Mouse (Mus musculus) kidney, embryonic 15.5 days (tissue): ENCODE results near the gene Pir. TPM values are rescaled to one million over a fixed set of nuclear protein-coding genes. Genes with fewer than 3 reads are reported as not detected.

Source experiments
- ATAC-seq: fragments of 200-750 bp; cut with Nextera tagmentation; replicated peaks from 2 replicates; pipeline ENCODE4 v1.8.0; 2017; ENCODE audit warnings: moderate TSS enrichment; ENCODE audit not compliant: low FRiP score
- H3K27ac ChIP-seq: fragments of 300-500 bp; sonication (generic); 2 replicates; pipeline ENCODE4 v1.5.1; 2015; ENCODE audit warnings: mild to moderate bottlenecking, inconsistent platforms
- H3K27me3 ChIP-seq: fragments of 300-500 bp; sonication (generic); 2 replicates; pipeline ENCODE4 v1.6.1; 2015; ENCODE audit warnings: inconsistent platforms
- H3K36me3 ChIP-seq: fragments of 300-500 bp; sonication (generic); 2 replicates; pipeline ENCODE4 v1.6.1; 2015; ENCODE audit warnings: inconsistent platforms
- H3K4me1 ChIP-seq: fragments of 300-500 bp; sonication (generic); 2 replicates; pipeline ENCODE4 v1.6.1; 2015; ENCODE audit warnings: inconsistent platforms
- H3K4me2 ChIP-seq: fragments of 300-500 bp; sonication (generic); 2 replicates; pipeline ENCODE4 v1.6.1; 2015; ENCODE audit warnings: moderate library complexity, mild to moderate bottlenecking, inconsistent platforms
- H3K4me3 ChIP-seq: fragments of 300-500 bp; sonication (generic); replicated peaks from 2 replicates; pipeline ENCODE4 v1.5.1; 2015; ENCODE audit warnings: mild to moderate bottlenecking, inconsistent platforms
- H3K9ac ChIP-seq: fragments of 300-500 bp; sonication (generic); 2 replicates; pipeline ENCODE4 v1.6.1; 2015; ENCODE audit warnings: mild to moderate bottlenecking, inconsistent platforms
- H3K9me3 ChIP-seq: fragments of 300-500 bp; sonication (generic); replicated peaks from 2 replicates; pipeline ENCODE4 v1.6.1; 2016; ENCODE audit warnings: inconsistent platforms
- WGBS: fragments of 180-500 bp; shearing (Covaris S2); methylation state at CpG from one replicate; pipeline ENCODE4 v1.1.7; 2015; ENCODE audit warnings: mixed read lengths; 5-methylcytosine and 5-hydroxymethylcytosine counted together
- polyA plus RNA-seq: library from polyadenylated mRNA; unstranded; fragments of >200 nt; fragmentation: Nextera tagmentation; extraction: Ambion mirVana; gene quantifications from 2 replicates; pipeline ENCODE4 v1.2.1, GENCODE M21; 2015

The Pir gene
- polyA plus RNA-seq, 1 experiment from 2014 or later: 10.9 TPM

- Histone ChIP-seq H3K4me3 (no peak overlapping the region), H3K36me3 (no peaks in the 10 kb centered on the region), H3K27me3 (peaks cover 25% of the 10 kb centered on the region), H3K27ac (no peak overlapping the region), H3K9ac (no peak overlapping the region), H3K4me2 (no peak overlapping the region), H3K4me1 (no peaks in the 10 kb centered on the region), H3K9me3 (no peaks in the 10 kb centered on the region)
- WGBS: 84% methylated on average over 4 of the region's 4 CpGs
- no peak for ATAC-seq
Observed at GRCm38 (mm10) chrX:164283808-164284207, 14.6 kb downstream of the Pir start.

GRCm38 (mm10) chrX:164287077-164287476 is 17.9 kb downstream of the Pir start:
- 61% methylated on average over 3 of the region's 3 CpGs for WGBS
- H3K9me3 ChIP-seq: no peaks in the 10 kb centered on the region
- H3K27me3 ChIP-seq: peaks cover 12% of the 10 kb centered on the region
- no peaks in the 10 kb centered on the region for H3K36me3 ChIP-seq
- no peaks in the 10 kb centered on the region for H3K4me1 ChIP-seq
- H3K27ac ChIP-seq: no peak overlapping the region
- no peak overlapping the region for H3K4me3 ChIP-seq
- no peak overlapping the region for H3K4me2 ChIP-seq
- ATAC-seq: no peak
- H3K9ac ChIP-seq: no peak overlapping the region

- no peak for ATAC-seq
- Histone ChIP-seq H3K36me3 (no peaks in the 10 kb centered on the region), H3K9me3 (no peaks in the 10 kb centered on the region), H3K9ac (no peak overlapping the region), H3K4me2 (no peak overlapping the region), H3K4me1 (no peaks in the 10 kb centered on the region), H3K27me3 (peaks cover 7% of the 10 kb centered on the region), H3K27ac (no peak overlapping the region), H3K4me3 (no peak overlapping the region)
- 28% methylated on average over 5 of the region's 5 CpGs for WGBS
Observed at GRCm38 (mm10) chrX:164291147-164291546, 22.0 kb downstream of the Pir start.

GRCm38 (mm10) chrX:164306250-164306649 is 37.1 kb downstream of the Pir start:
- Histone ChIP-seq H3K36me3 (no peaks in the 10 kb centered on the region), H3K27me3 (peaks cover 12% of the 10 kb centered on the region), H3K4me3 (no peak overlapping the region), H3K4me2 (no peak overlapping the region), H3K4me1 (no peaks in the 10 kb centered on the region), H3K27ac (no peak overlapping the region), H3K9ac (no peak overlapping the region), H3K9me3 (no peaks in the 10 kb centered on the region)
- WGBS: 62% methylated on average over 2 of the region's 2 CpGs
- ATAC-seq: no peak

GRCm38 (mm10) chrX:164313876-164314275 is 44.7 kb downstream of the Pir start:
- Histone ChIP-seq H3K27me3 (peaks cover 7% of the 10 kb centered on the region; the same call in 1 of the 2 replicates), H3K9me3 (no peaks in the 10 kb centered on the region), H3K9ac (no peak overlapping the region), H3K4me2 (no peak overlapping the region), H3K4me3 (no peak overlapping the region), H3K27ac (no peak overlapping the region), H3K36me3 (no peaks in the 10 kb centered on the region), H3K4me1 (no peaks in the 10 kb centered on the region)
- no peak for ATAC-seq
- 83% methylated on average over 1 of the region's 1 CpGs for WGBS

- H3K27me3 ChIP-seq: peaks cover 13% of the 10 kb centered on the region; the same call in 1 of the 2 replicates
- H3K9me3 ChIP-seq: no peaks in the 10 kb centered on the region
- H3K4me1 ChIP-seq: no peaks in the 10 kb centered on the region
- no peak overlapping the region for H3K27ac ChIP-seq
- no peak overlapping the region for H3K4me2 ChIP-seq
- WGBS: 93% methylated on average over 4 of the region's 4 CpGs
- H3K9ac ChIP-seq: no peak overlapping the region
- H3K36me3 ChIP-seq: no peaks in the 10 kb centered on the region
- H3K4me3 ChIP-seq: no peak overlapping the region
- ATAC-seq: no peak
Observed at GRCm38 (mm10) chrX:164318554-164318953, 49.4 kb downstream of the Pir start.

GRCm38 (mm10) chrX:164320031-164320430 is 50.9 kb downstream of the Pir start:
- Histone ChIP-seq H3K4me2 (no peak overlapping the region), H3K27me3 (peaks cover 16% of the 10 kb centered on the region; the same call in 1 of the 2 replicates), H3K9me3 (no peaks in the 10 kb centered on the region), H3K4me3 (no peak overlapping the region), H3K27ac (no peak overlapping the region), H3K4me1 (no peaks in the 10 kb centered on the region), H3K9ac (no peak overlapping the region), H3K36me3 (no peaks in the 10 kb centered on the region)
- no peak for ATAC-seq
- WGBS: 91% methylated on average over 3 of the region's 3 CpGs

- Histone ChIP-seq H3K4me3 (no peak overlapping the region), H3K27me3 (peaks cover 16% of the 10 kb centered on the region; the same call in 1 of the 2 replicates), H3K36me3 (no peaks in the 10 kb centered on the region), H3K4me1 (no peaks in the 10 kb centered on the region), H3K27ac (no peak overlapping the region), H3K4me2 (no peak overlapping the region), H3K9me3 (no peaks in the 10 kb centered on the region), H3K9ac (no peak overlapping the region)
- no peak for ATAC-seq
- 73% methylated on average over 5 of the region's 5 CpGs for WGBS
Observed at GRCm38 (mm10) chrX:164322492-164322891, 53.3 kb downstream of the Pir start.

GRCm38 (mm10) chrX:164323391-164323913 is 54.3 kb downstream of the Pir start:
- Histone ChIP-seq H3K4me2 (no peak overlapping the region), H3K9ac (no peak overlapping the region), H3K9me3 (no peaks in the 10 kb centered on the region), H3K27ac (no peak overlapping the region), H3K27me3 (peaks cover 16% of the 10 kb centered on the region; the same call in 1 of the 2 replicates), H3K4me3 (no peak overlapping the region), H3K4me1 (no peaks in the 10 kb centered on the region), H3K36me3 (no peaks in the 10 kb centered on the region)
- no peak for ATAC-seq
- 65% methylated on average over 4 of the region's 4 CpGs for WGBS

GRCm38 (mm10) chrX:164330351-164330750 is 61.2 kb downstream of the Pir start:
- Histone ChIP-seq H3K4me3 (no peak overlapping the region), H3K27ac (no peak overlapping the region), H3K4me1 (no peaks in the 10 kb centered on the region), H3K36me3 (no peaks in the 10 kb centered on the region), H3K9me3 (no peaks in the 10 kb centered on the region), H3K27me3 (peaks cover 3% of the 10 kb centered on the region), H3K9ac (no peak overlapping the region), H3K4me2 (no peak overlapping the region)
- ATAC-seq: no peak
- WGBS: 94% methylated on average over 2 of the region's 2 CpGs

- H3K9ac ChIP-seq: no peak overlapping the region
- H3K27ac ChIP-seq: no peak overlapping the region
- H3K36me3 ChIP-seq: no peaks in the 10 kb centered on the region
- H3K27me3 ChIP-seq: peaks cover 3% of the 10 kb centered on the region
- H3K4me2 ChIP-seq: no peak overlapping the region
- ATAC-seq: no peak
- H3K4me1 ChIP-seq: no peaks in the 10 kb centered on the region
- H3K9me3 ChIP-seq: no peaks in the 10 kb centered on the region
- WGBS: 72% methylated on average over 3 of the region's 3 CpGs
- no peak overlapping the region for H3K4me3 ChIP-seq
Observed at GRCm38 (mm10) chrX:164330766-164331165, 61.6 kb downstream of the Pir start.

- Histone ChIP-seq H3K9ac (no peak overlapping the region), H3K27me3 (0 out of 2 replicates have a peak, but pooled peaks cover 4% of the 10 kb centered on the region), H3K4me3 (no peak overlapping the region), H3K9me3 (no peaks in the 10 kb centered on the region), H3K36me3 (no peaks in the 10 kb centered on the region), H3K4me2 (no peak overlapping the region), H3K4me1 (no peaks in the 10 kb centered on the region), H3K27ac (no peak overlapping the region)
- 71% methylated on average over 4 of the region's 4 CpGs for WGBS
- no peak for ATAC-seq
Observed at GRCm38 (mm10) chrX:164338591-164338990, 69.4 kb downstream of the Pir start.

- Histone ChIP-seq H3K4me2 (no peak overlapping the region), H3K27me3 (0 out of 2 replicates have a peak, but pooled peaks cover 8% of the 10 kb centered on the region), H3K9ac (no peak overlapping the region), H3K9me3 (no peaks in the 10 kb centered on the region), H3K4me3 (no peak overlapping the region), H3K27ac (no peak overlapping the region), H3K36me3 (no peaks in the 10 kb centered on the region), H3K4me1 (no peaks in the 10 kb centered on the region)
- no peak for ATAC-seq
- WGBS: 88% methylated on average over 4 of the region's 4 CpGs
Observed at GRCm38 (mm10) chrX:164345359-164345938, 76.3 kb downstream of the Pir start.
